ENCODE assay signal across 8 mouse cellular contexts in genomic region chr14:30653943-30654659, GRCm38 (mm10). TPM values are rescaled to one million over a fixed set of nuclear protein-coding genes. Genes with fewer than 3 reads are reported as not detected.
DNase-seq lines count a peak whose midpoint lies in the region; ATAC-seq lines count a peak whose summit lies in the region.

TSS of gene Rft1 (plus strand) at chr14:30654360.

- H3K9ac ChIP-seq in heart, embryonic 13.5 days = peak within 1 kb of the TSS; percentile 95
- peak within 1 kb of the TSS; percentile 94 for H3K9ac ChIP-seq in liver, embryonic 12.5 days
- peak within 1 kb of the TSS; percentile 99 for H3K9ac ChIP-seq in stomach, embryonic 15.5 days

- H3K4me2 ChIP-seq in heart, embryonic 13.5 days = peak within 1 kb of the TSS; percentile 88
- H3K4me2 ChIP-seq in liver, embryonic 12.5 days = peak within 1 kb of the TSS; percentile 80
- H3K4me2 ChIP-seq in stomach, embryonic 15.5 days = peak within 1 kb of the TSS; percentile 73

- H3K36me3 ChIP-seq in heart, embryonic 13.5 days = peaks cover 13% of the 10 kb centered on the region
- H3K36me3 ChIP-seq in liver, embryonic 12.5 days = peaks cover 1% of the 10 kb centered on the region; the same call in 1 of the 2 replicates
- no peaks in the 10 kb centered on the region for H3K36me3 ChIP-seq in stomach, embryonic 15.5 days

- peak within 1 kb of the TSS; percentile 97 for H3K4me3 ChIP-seq in brown adipose tissue, adult 24 weeks (ENCODE audit: insufficient read depth, low read depth, low read length)
- H3K4me3 ChIP-seq in heart, embryonic 13.5 days = peak within 1 kb of the TSS; percentile 73
- H3K4me3 ChIP-seq in liver, embryonic 12.5 days = peak within 1 kb of the TSS; percentile 97
- H3K4me3 ChIP-seq in stomach, embryonic 15.5 days (replicated peaks) = peak within 1 kb of the TSS; percentile 100

- peak; percentile 98 for DNase-seq in CD4-positive, CD25-positive, alpha-beta regulatory T cell, adult 2 months (ENCODE audit: low read depth, low spot score)
- peak; percentile 39 for DNase-seq in fat pad, adult 2 months (ENCODE audit: extremely low read depth, low read depth, low spot score)
- DNase-seq in kidney, postnatal 10 days = peak; percentile 99
- peak; percentile 98 to 99 for DNase-seq in natural killer cell, adult 2 months (ENCODE audit: low spot score in 2 of 2)

- H3K27ac ChIP-seq in brown adipose tissue, adult 24 weeks (replicated peaks; ENCODE audit: low read depth, low read length) = peak within 1 kb of the TSS; percentile 86
- H3K27ac ChIP-seq in heart, embryonic 13.5 days (replicated peaks) = peak within 1 kb of the TSS; percentile 86
- H3K27ac ChIP-seq in liver, embryonic 12.5 days = peak within 1 kb of the TSS; percentile 86
- peak within 1 kb of the TSS; percentile 89 for H3K27ac ChIP-seq in stomach, embryonic 15.5 days

- H3K4me1 ChIP-seq in brown adipose tissue, adult 24 weeks (ENCODE audit: control insufficient read depth, insufficient read depth, insufficient read length, low read length) = peaks cover 9% of the 10 kb centered on the region; the same call in 1 of the 2 replicates
- peaks cover 9% of the 10 kb centered on the region for H3K4me1 ChIP-seq in heart, embryonic 13.5 days
- peaks cover 19% of the 10 kb centered on the region for H3K4me1 ChIP-seq in liver, embryonic 12.5 days
- H3K4me1 ChIP-seq in stomach, embryonic 15.5 days = peaks cover 5% of the 10 kb centered on the region; the same call in 1 of the 2 replicates

- 2% methylated on average over 38 of the region's 38 CpGs for WGBS in heart, embryonic 13.5 days
- 2% methylated on average over 38 of the region's 38 CpGs for WGBS in liver, embryonic 12.5 days (ENCODE audit: insufficient replicate concordance)
- 3% methylated on average over 38 of the region's 38 CpGs for WGBS in stomach, embryonic 15.5 days

- no peaks in the 10 kb centered on the region for H3K9me3 ChIP-seq in heart, embryonic 13.5 days
- H3K9me3 ChIP-seq in liver, embryonic 12.5 days (replicated peaks) = no peaks in the 10 kb centered on the region
- no peaks in the 10 kb centered on the region for H3K9me3 ChIP-seq in stomach, embryonic 15.5 days

- no peaks in the 10 kb centered on the region; the same call in 1 of the 2 replicates for H3K27me3 ChIP-seq in heart, embryonic 13.5 days (replicated peaks)
- H3K27me3 ChIP-seq in liver, embryonic 12.5 days (replicated peaks) = no peaks in the 10 kb centered on the region
- H3K27me3 ChIP-seq in stomach, embryonic 15.5 days (replicated peaks) = no peaks in the 10 kb centered on the region

- ATAC-seq in heart, embryonic 13.5 days (ENCODE audit: extremely low read depth, insufficient number of reproducible peaks, low FRiP score, low TSS enrichment) = peak; percentile 85
- ATAC-seq in liver, embryonic 12.5 days = peak; percentile 93
- ATAC-seq in stomach, embryonic 15.5 days (ENCODE audit: insufficient read depth, low FRiP score, low read depth) = peak; percentile 87

RNA-seq across cellular contexts. Expression of gene Rft1, which starts in this region (rescaled TPM):
- 12.6 and 15.1 TPM in 2 replicates for polyA plus RNA-seq in brown adipose tissue, adult 24 weeks (2012; ENCODE audit: insufficient read depth, insufficient read length, missing spikeins)
- 9.1 and 10.3 TPM in 2 replicates for polyA plus RNA-seq in heart, embryonic 13.5 days (2015; fragmentation: Nextera tagmentation; extraction: Ambion mirVana)
- 5.9 and 6.5 TPM in 2 replicates for polyA plus RNA-seq in liver, embryonic 12.5 days (2016; fragmentation: Nextera tagmentation; extraction: Ambion mirVana)
- polyA plus RNA-seq in stomach, embryonic 15.5 days (2015; fragmentation: Nextera tagmentation; extraction: Ambion mirVana) = 14.7 and 17.3 TPM in 2 replicates

Comparison
In these comparisons a context has a peak if more than half of its experiments do, and no peak if none do; other contexts are left out.
1. Peak in every context shown above with its lines: DNase-seq, ATAC-seq, H3K4me3 ChIP-seq and H3K27ac ChIP-seq.
2. DNase-seq: peak in every context shown above with its lines; median percentile 99 in kidney, postnatal 10 days; 98 in natural killer cell, adult 2 months; 98 in CD4-positive, CD25-positive, alpha-beta regulatory T cell, adult 2 months; 39 in fat pad, adult 2 months.